Mouse (Mus musculus) stomach, postnatal 0 days (tissue): ENCODE measurements around the gene Lrrc45. TPM values are rescaled to one million over a fixed set of nuclear protein-coding genes. Genes with fewer than 3 reads are reported as not detected.

Experiments
- ATAC-seq: fragments of 200-750 bp; cut with Nextera tagmentation; 2 replicates; pipeline ENCODE4 v1.8.0; 2017; ENCODE audit not compliant: low FRiP score, low TSS enrichment
- DNase-seq: peaks from one replicate; pipeline ENCODE4 v3.0.0-alpha.2; 2016; ENCODE audit warnings: low spot score
- H3K27ac ChIP-seq: fragments of 300-500 bp; sonication (generic); replicated peaks from 2 replicates; pipeline ENCODE4 v1.5.1; 2014; ENCODE audit warnings: mild to moderate bottlenecking, control low read depth
- H3K27me3 ChIP-seq: fragments of 300-500 bp; sonication (generic); 2 replicates; pipeline ENCODE4 v1.6.1; 2014; ENCODE audit warnings: low read length; ENCODE audit not compliant: control insufficient read depth, insufficient read depth
- H3K36me3 ChIP-seq: fragments of 300-500 bp; sonication (generic); 2 replicates; pipeline ENCODE4 v1.6.1; 2014; ENCODE audit warnings: low read length, mixed read lengths; ENCODE audit not compliant: control insufficient read depth, insufficient read depth
- H3K4me1 ChIP-seq: fragments of 300-500 bp; sonication (generic); replicated peaks from 2 replicates; pipeline ENCODE4 v1.6.1; 2014; ENCODE audit warnings: antibody characterized with exemption; ENCODE audit not compliant: control insufficient read depth, insufficient read depth
- H3K4me2 ChIP-seq: fragments of 300-500 bp; sonication (generic); replicated peaks from 2 replicates; pipeline ENCODE4 v1.6.1; 2014; ENCODE audit warnings: low read depth, mild to moderate bottlenecking, control low read depth, moderate library complexity
- H3K4me3 ChIP-seq: fragments of 300-500 bp; sonication (generic); 2 replicates; pipeline ENCODE4 v1.5.1; 2014; ENCODE audit warnings: low read depth, low read length, control low read depth
- H3K9ac ChIP-seq: fragments of 300-500 bp; sonication (generic); 2 replicates; pipeline ENCODE4 v1.6.1; 2014; ENCODE audit warnings: mild to moderate bottlenecking, low read length, control low read depth, mixed read lengths
- H3K9me3 ChIP-seq: fragments of 300-500 bp; sonication (generic); 2 replicates; pipeline ENCODE4 v1.6.1; 2016; ENCODE audit warnings: low read length; ENCODE audit not compliant: control insufficient read depth
- CTCF ChIP-seq: IDR thresholded peaks from 2 replicates; pipeline ENCODE4 v1.5.1; 2016; ENCODE audit warnings: antibody characterized with exemption, low read depth, mild to moderate bottlenecking, moderate library complexity
- EP300 ChIP-seq: optimal IDR thresholded peaks from 2 replicates; pipeline ENCODE3; 2016; ENCODE audit warnings: antibody characterized with exemption
- WGBS: fragments of 180-500 bp; shearing (Covaris S2); extraction: QIAGEN DNeasy Blood & Tissue Kit; methylation state at CpG from one replicate; pipeline ENCODE4 v1.1.7; 2014; 5-methylcytosine and 5-hydroxymethylcytosine counted together
- polyA plus RNA-seq: library from polyadenylated mRNA; unstranded; fragments of >200 nt; fragmentation: Nextera tagmentation; extraction: Ambion mirVana; gene quantifications from 2 replicates; pipeline ENCODE4 v1.2.1, GENCODE M21; 2015

The Lrrc45 gene
- polyA plus RNA-seq, 1 experiment from 2014 or later, result 18.7 TPM

- 0 out of 2 replicates have a peak, but pooled peaks cover 3% of the 10 kb centered on the region for H3K36me3 ChIP-seq
- H3K9ac ChIP-seq, result no peak overlapping the region
- no peak overlapping the region for H3K27ac ChIP-seq
- H3K4me3 ChIP-seq, result no peak overlapping the region
- WGBS, result 86% methylated on average over 4 of the region's 4 CpGs
- H3K9me3 ChIP-seq, result no peaks in the 10 kb centered on the region
- no peak for TF ChIP-seq CTCF
- TF ChIP-seq EP300, result no peak
- ATAC-seq, result no peak
- H3K4me1 ChIP-seq, result peaks cover 6% of the 10 kb centered on the region; the same call in 1 of the 2 replicates
- no peak overlapping the region for H3K4me2 ChIP-seq
- H3K27me3 ChIP-seq, result no peaks in the 10 kb centered on the region
- no peak for DNase-seq
These were observed 36.8 kb upstream of the Lrrc45 start for GRCm38 (mm10) chr11:120676951-120677350.

DNA sequence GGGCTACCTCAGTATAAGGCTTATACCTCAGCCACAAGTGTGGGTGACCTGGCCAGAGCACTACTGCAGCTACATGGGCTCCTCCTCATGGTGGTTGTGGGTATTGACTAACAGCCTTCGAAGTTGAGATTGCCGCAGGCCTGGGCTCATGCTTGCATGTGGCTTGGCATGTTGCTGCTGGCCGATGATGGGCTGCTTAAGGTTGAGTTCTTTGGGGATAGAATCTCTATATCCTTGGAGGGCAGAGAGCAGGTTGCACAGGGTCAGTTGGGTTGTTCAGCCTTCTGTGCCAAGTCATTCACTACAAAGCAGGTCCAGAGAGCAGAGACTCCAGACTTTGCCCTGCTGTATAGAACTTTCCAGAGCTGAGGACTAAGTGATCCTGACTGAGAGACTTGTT, 33.8 kb upstream of the Lrrc45 start:
- Histone ChIP-seq H3K4me3 (no peak overlapping the region), H3K36me3 (0 out of 2 replicates have a peak, but pooled peaks cover 3% of the 10 kb centered on the region), H3K27ac (no peak overlapping the region), H3K27me3 (no peaks in the 10 kb centered on the region), H3K4me2 (no peak overlapping the region), H3K9me3 (no peaks in the 10 kb centered on the region), H3K9ac (no peak overlapping the region), H3K4me1 (no peaks in the 10 kb centered on the region)
- WGBS, result 78% methylated on average over 3 of the region's 3 CpGs
- peak; percentile 68 for ATAC-seq
- TF ChIP-seq EP300 (no peak), CTCF (peak; percentile 72)
- DNase-seq, result peak; percentile 58

DNA sequence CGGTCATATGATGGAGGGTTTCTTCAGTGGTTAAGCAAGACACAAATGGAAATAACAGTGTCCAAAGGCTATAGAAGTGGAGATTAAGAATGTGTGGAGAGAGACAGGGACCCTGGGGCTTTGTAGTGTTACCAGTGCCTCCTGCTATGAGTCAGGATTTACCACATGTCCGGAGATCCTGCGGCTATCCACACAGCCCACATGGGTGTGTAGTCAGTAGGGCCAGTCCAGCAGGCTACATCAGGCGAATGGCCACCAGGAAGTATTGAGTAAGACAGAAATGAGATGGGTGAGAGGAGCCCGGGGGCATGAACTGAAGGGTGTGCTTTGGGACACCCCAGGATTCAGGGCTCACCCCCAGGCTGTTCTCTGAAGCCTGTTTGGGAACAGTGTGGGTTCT, 31.0 kb upstream of the Lrrc45 start:
- Histone ChIP-seq H3K9me3 (no peaks in the 10 kb centered on the region), H3K9ac (no peak overlapping the region), H3K4me3 (no peak overlapping the region), H3K36me3 (peaks cover under 1% of the 10 kb centered on the region; the same call in 1 of the 2 replicates), H3K27ac (no peak overlapping the region), H3K4me2 (no peak overlapping the region), H3K27me3 (no peaks in the 10 kb centered on the region), H3K4me1 (peaks cover 4% of the 10 kb centered on the region; the same call in 1 of the 2 replicates)
- WGBS, result 86% methylated on average over 5 of the region's 5 CpGs
- DNase-seq (no peak), ATAC-seq (no peak)
- TF ChIP-seq CTCF (no peak), EP300 (no peak)

DNA sequence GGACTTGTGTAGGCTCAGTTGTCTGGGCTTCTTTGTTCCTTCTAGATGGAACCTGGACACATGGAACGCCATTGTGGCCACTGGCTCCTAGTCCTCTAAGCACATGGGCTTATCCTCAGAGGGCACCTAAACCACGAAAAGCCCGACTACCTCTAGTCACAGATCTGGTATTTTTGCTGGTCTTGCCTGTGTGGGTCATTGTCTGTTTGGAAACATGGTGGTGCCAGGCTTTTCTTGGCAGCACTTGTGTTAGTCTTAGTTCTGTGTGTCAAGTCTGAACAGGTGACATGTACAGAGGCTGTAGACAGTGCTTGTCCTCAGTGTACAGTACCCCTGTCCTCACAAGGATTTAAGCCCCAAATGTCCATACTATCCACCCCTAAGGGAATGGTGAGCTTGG, 30.2 kb upstream of the Lrrc45 start:
- WGBS, result 89% methylated on average over 3 of the region's 3 CpGs
- no peak overlapping the region for H3K9ac ChIP-seq
- H3K4me3 ChIP-seq, result no peak overlapping the region
- H3K9me3 ChIP-seq, result no peaks in the 10 kb centered on the region
- H3K4me2 ChIP-seq, result no peak overlapping the region
- H3K27me3 ChIP-seq, result no peaks in the 10 kb centered on the region
- H3K36me3 ChIP-seq, result peaks cover 3% of the 10 kb centered on the region
- TF ChIP-seq EP300 (no peak), CTCF (no peak)
- DNase-seq, result no peak
- H3K27ac ChIP-seq, result no peak overlapping the region
- H3K4me1 ChIP-seq, result peaks cover 4% of the 10 kb centered on the region; the same call in 1 of the 2 replicates
- ATAC-seq, result no peak

- Histone ChIP-seq H3K4me2 (no peak overlapping the region), H3K4me3 (no peak overlapping the region), H3K9me3 (no peaks in the 10 kb centered on the region), H3K9ac (no peak overlapping the region), H3K27ac (0 out of 2 replicates have a peak overlapping the region, but pooled peaks have one; percentile 30), H3K36me3 (peaks cover 4% of the 10 kb centered on the region), H3K27me3 (no peaks in the 10 kb centered on the region), H3K4me1 (peaks cover 4% of the 10 kb centered on the region; the same call in 1 of the 2 replicates)
- DNase-seq (no peak), ATAC-seq (no peak)
- 69% methylated on average over 2 of the region's 2 CpGs for WGBS
- peak; percentile 15; the same call in 1 of the 2 replicates for TF ChIP-seq CTCF
- TF ChIP-seq EP300, result no peak
These were observed 29.6 kb upstream of the Lrrc45 start for GRCm38 (mm10) chr11:120684086-120684485.

- Histone ChIP-seq H3K27me3 (no peaks in the 10 kb centered on the region), H3K36me3 (peaks cover 7% of the 10 kb centered on the region), H3K9me3 (no peaks in the 10 kb centered on the region), H3K4me3 (no peak overlapping the region), H3K4me2 (no peak overlapping the region), H3K27ac (0 out of 2 replicates have a peak overlapping the region, but pooled peaks have one; percentile 30), H3K9ac (no peak overlapping the region), H3K4me1 (peaks cover 4% of the 10 kb centered on the region; the same call in 1 of the 2 replicates)
- 74% methylated on average over 2 of the region's 2 CpGs for WGBS
- no peak for TF ChIP-seq EP300
- TF ChIP-seq CTCF, result no peak
- ATAC-seq (no peak), DNase-seq (no peak)
These were observed 29.1 kb upstream of the Lrrc45 start for GRCm38 (mm10) chr11:120684660-120685059.
